Mouse (Mus musculus) spleen, adult 2 months (tissue): Measurements from ENCODE around the gene Tmem213.

ENCODE experiments used
- CTCF ChIP-seq: fragments of 200-500 bp; IDR thresholded peaks from 2 replicates; pipeline ENCODE4 v1.5.1; 2011; ENCODE audit warnings: mild to moderate bottlenecking, inconsistent platforms; ENCODE audit not compliant: insufficient read depth, insufficient read length, insufficient replicate concordance; ENCODE audit errors: extremely low read depth
- POLR2A ChIP-seq: fragments of 200-500 bp; IDR thresholded peaks from 2 replicates; pipeline ENCODE4 v1.6.1; 2011; ENCODE audit warnings: low read depth, low read length, inconsistent platforms

DNA sequence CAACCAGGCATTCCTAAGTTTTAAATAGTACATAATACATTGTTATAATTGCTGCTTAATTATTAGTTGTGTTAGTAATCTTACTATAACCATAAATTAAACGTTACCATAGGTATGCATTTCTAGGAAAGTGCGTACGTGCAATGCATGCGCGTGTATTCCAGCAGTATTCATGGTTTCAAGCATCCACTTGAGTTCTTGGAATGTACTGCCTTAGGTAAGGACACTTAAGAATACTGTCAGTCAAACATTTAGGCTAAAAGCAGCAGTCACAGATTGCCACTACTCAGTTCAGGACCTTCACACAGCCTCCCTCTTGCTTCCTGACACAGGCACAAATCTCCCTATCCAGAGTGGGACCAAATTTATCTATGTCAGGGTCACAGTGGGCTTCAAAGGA lies 606 bp upstream of the Tmem213 start:
- TF ChIP-seq CTCF = no peak
- TF ChIP-seq POLR2A = no peak
